7 mouse cellular contexts compared by ENCODE assay signal in the genomic region with DNA sequence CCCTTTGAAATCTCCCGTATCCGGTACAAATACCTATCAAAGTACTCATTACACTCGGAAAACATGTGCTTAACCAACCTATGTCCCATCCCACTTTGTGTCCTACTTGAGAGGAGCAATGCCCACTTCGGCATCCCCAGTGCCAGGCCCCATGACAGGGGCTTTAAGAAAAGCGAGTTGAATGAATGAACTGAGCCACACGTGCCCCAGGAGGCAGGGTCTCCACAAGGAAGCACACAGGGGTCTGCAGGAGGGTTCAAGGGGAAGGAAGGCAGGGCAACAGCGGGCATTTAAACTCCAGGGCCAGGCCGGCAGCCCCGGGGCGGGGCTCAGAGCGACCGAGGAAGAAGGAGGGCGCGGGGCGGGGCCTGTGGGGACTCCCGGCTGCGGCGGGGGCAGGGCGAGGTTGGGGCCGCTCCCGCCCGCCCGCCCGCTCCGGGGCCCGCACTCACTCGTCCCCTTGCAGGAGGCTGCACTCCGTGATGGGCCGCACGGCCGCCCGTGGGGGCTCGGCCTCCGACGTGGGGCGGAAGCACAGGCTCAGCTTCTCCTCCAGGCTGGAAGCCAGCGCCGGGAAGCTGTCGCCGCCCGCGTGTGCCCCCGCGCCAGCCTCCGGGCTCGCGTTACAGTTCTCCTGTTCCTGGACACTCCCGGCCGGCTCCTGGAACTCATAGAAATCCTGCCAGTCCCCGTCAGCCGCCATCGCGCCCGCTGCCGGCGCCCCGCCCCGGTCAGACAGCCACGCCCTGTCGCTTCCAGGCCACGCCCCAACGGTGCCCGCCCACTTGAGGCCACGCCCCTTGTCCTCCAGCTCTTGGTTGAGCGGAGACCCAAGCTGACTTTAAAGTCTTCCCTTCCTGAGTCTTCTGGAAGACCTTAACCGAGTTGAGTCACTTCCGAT. TPM values are rescaled to one million over a fixed set of nuclear protein-coding genes. Genes with fewer than 3 reads are reported as not detected.
A peak's percentile ranks its signal among the peaks of the same experiment; 100 is the strongest.
DNase-seq lines count a peak whose midpoint lies in the region; ATAC-seq and TF ChIP-seq lines count a peak whose summit lies in the region.

A gene (minus strand): TSS at position 772 of the 901 bp plus-strand sequence.

- DNase-seq in adrenal gland, postnatal 25 days, result peak; percentile 96
- peak; percentile 95 to 99 for DNase-seq in heart, adult 2 months
- peak; percentile 90 to 97 for DNase-seq in kidney, adult 8-10 months
- DNase-seq in spleen, postnatal 10 days (ENCODE audit: low spot score in 2 of 2), result peak; percentile 96 to 98

- peaks cover 4% of the 10 kb centered on the region for H3K79me2 ChIP-seq in heart, adult 2 months (replicated peaks; ENCODE audit: control insufficient read depth, insufficient read depth, low read length)

- H3K9ac ChIP-seq in embryonic facial prominence, embryonic 13.5 days, result peak within 1 kb of the TSS; percentile 87
- peak within 1 kb of the TSS; percentile 90 for H3K9ac ChIP-seq in heart, adult 2 months (ENCODE audit: low read depth, low read length)
- peak within 1 kb of the TSS; percentile 87 for H3K9ac ChIP-seq in limb, embryonic 13.5 days
- peak within 1 kb of the TSS; percentile 91 for H3K9ac ChIP-seq in midbrain, embryonic 16.5 days (ENCODE audit: low read depth, low read length)

- H3K9me3 ChIP-seq in embryonic facial prominence, embryonic 13.5 days, result no peaks in the 10 kb centered on the region
- H3K9me3 ChIP-seq in limb, embryonic 13.5 days, result no peaks in the 10 kb centered on the region
- H3K9me3 ChIP-seq in midbrain, embryonic 16.5 days (replicated peaks; ENCODE audit: control insufficient read depth, low read length, poor library complexity, severe bottlenecking), result no peaks in the 10 kb centered on the region

- H3K4me3 ChIP-seq in embryonic facial prominence, embryonic 13.5 days, result peak within 1 kb of the TSS; percentile 81
- H3K4me3 ChIP-seq in heart, adult 2 months, result peak within 1 kb of the TSS; percentile 93
- peak within 1 kb of the TSS; percentile 86 for H3K4me3 ChIP-seq in limb, embryonic 13.5 days
- peak within 1 kb of the TSS; percentile 94 for H3K4me3 ChIP-seq in midbrain, embryonic 16.5 days (ENCODE audit: low read depth, low read length)

- intact Hi-C loops in heart, adult 2 months (cut with DNase I), result loop anchor here (1.0 to 5.0 kb wide), 4 partner anchors 17 to 170 kb away; no protein-coding TSS in a partner anchor

- WGBS in embryonic facial prominence, embryonic 13.5 days, result under 1% methylated on average over 61 of the region's 67 CpGs
- 2% methylated on average over 49 of the region's 67 CpGs for WGBS in heart, adult 2 months
- WGBS in limb, embryonic 13.5 days, result 1% methylated on average over 48 of the region's 67 CpGs
- under 1% methylated on average over 60 of the region's 67 CpGs for whole genome bisulfite sequencing in midbrain, embryonic 16.5 days

- TF ChIP-seq POLR2A in heart, adult 2 months (IDR thresholded peaks at IDR 0.05; ENCODE audit: insufficient read depth, low read depth, low read length), result peak; percentile 72

- TF ChIP-seq CTCF in heart, adult 2 months (IDR thresholded peaks at IDR 0.05), result no peak

- H3K4me1 ChIP-seq in embryonic facial prominence, embryonic 13.5 days, result peaks cover 14% of the 10 kb centered on the region; the same call in 1 of the 2 replicates
- peaks cover 9% of the 10 kb centered on the region for H3K4me1 ChIP-seq in heart, adult 2 months (ENCODE audit: control insufficient read depth, insufficient read depth, low read length)
- peaks cover 12% of the 10 kb centered on the region for H3K4me1 ChIP-seq in limb, embryonic 13.5 days
- H3K4me1 ChIP-seq in midbrain, embryonic 16.5 days (ENCODE audit: control insufficient read depth, insufficient read depth, low read length), result peaks cover 10% of the 10 kb centered on the region

- peak within 1 kb of the TSS; percentile 68 for H3K4me2 ChIP-seq in embryonic facial prominence, embryonic 13.5 days
- peak within 1 kb of the TSS; percentile 74 for H3K4me2 ChIP-seq in limb, embryonic 13.5 days (replicated peaks)
- H3K4me2 ChIP-seq in midbrain, embryonic 16.5 days (ENCODE audit: low read length), result peak within 1 kb of the TSS; percentile 86

- no peaks in the 10 kb centered on the region for H3K36me3 ChIP-seq in embryonic facial prominence, embryonic 13.5 days
- H3K36me3 ChIP-seq in heart, adult 2 months (ENCODE audit: control insufficient read depth, insufficient read depth, low read length), result peaks cover 24% of the 10 kb centered on the region
- H3K36me3 ChIP-seq in limb, embryonic 13.5 days, result peaks cover 2% of the 10 kb centered on the region; the same call in 1 of the 2 replicates
- H3K36me3 ChIP-seq in midbrain, embryonic 16.5 days (ENCODE audit: control insufficient read depth, insufficient read depth, low read length), result no peaks in the 10 kb centered on the region

- ATAC-seq in embryonic facial prominence, embryonic 13.5 days (ENCODE audit: insufficient number of reproducible peaks, insufficient read depth, low FRiP score, low TSS enrichment, low read depth), result peak; percentile 91
- ATAC-seq in limb, embryonic 13.5 days (ENCODE audit: low FRiP score, low read depth), result peak; percentile 95
- ATAC-seq in midbrain, embryonic 16.5 days, result peak; percentile 92

- H3K27ac ChIP-seq in embryonic facial prominence, embryonic 13.5 days, result peak within 1 kb of the TSS; percentile 93
- H3K27ac ChIP-seq in heart, adult 2 months, result peak within 1 kb of the TSS; percentile 99
- H3K27ac ChIP-seq in limb, embryonic 13.5 days, result peak within 1 kb of the TSS; percentile 94
- peak within 1 kb of the TSS; percentile 74 for H3K27ac ChIP-seq in midbrain, embryonic 16.5 days (ENCODE audit: low read length)

- TF ChIP-seq EP300 in heart, adult 2 months (IDR thresholded peaks at IDR 0.05; ENCODE audit: insufficient read depth, low read depth, low read length), result no peak

- H3K27me3 ChIP-seq in embryonic facial prominence, embryonic 13.5 days, result peaks cover 17% of the 10 kb centered on the region
- H3K27me3 ChIP-seq in heart, adult 2 months (ENCODE audit: control insufficient read depth, insufficient read depth, low read length), result no peaks in the 10 kb centered on the region
- H3K27me3 ChIP-seq in limb, embryonic 13.5 days, result no peaks in the 10 kb centered on the region
- no peaks in the 10 kb centered on the region for H3K27me3 ChIP-seq in midbrain, embryonic 16.5 days (ENCODE audit: control insufficient read depth, insufficient read depth, low read depth, low read length)

RNA-seq across cellular contexts. Expression of the gene that starts here (rescaled TPM):
- 48.8 and 59.3 TPM in 2 replicates for total RNA-seq in adrenal gland, postnatal 25 days (2021)
- 39.0 and 39.3 TPM in 2 replicates for polyA plus RNA-seq in embryonic facial prominence, embryonic 13.5 days (2015; fragmentation: Nextera tagmentation; extraction: Ambion mirVana)
- 10 to 100 TPM; 76.7 to 80.1 TPM for total RNA-seq in heart, adult 2 months (2021)
- 50.4 and 79.4 TPM in 2 replicates for polyA plus RNA-seq in heart, adult 2 months (2012; rRNA removed)
- 41.2 and 43.7 TPM in 2 replicates for polyA plus RNA-seq in limb, embryonic 13.5 days (2015; fragmentation: Nextera tagmentation; extraction: Ambion mirVana)
- 50.3 and 53.5 TPM in 2 replicates for polyA plus RNA-seq in midbrain, embryonic 16.5 days (2015; fragmentation: Nextera tagmentation; extraction: Ambion mirVana)

Comparison
In these comparisons a context has a peak if more than half of its experiments do, and no peak if none do; other contexts are left out.
1. Peak in every context shown above with its lines: DNase-seq, ATAC-seq, H3K4me3 ChIP-seq and H3K27ac ChIP-seq.